Mouse (Mus musculus) retina, postnatal 1 day (tissue): ENCODE data around the gene Ccdc88c.

Source experiments
- DNase-seq: peaks from one replicate; pipeline ENCODE4 v3.0.0-alpha.2; 2012

The Ccdc88c gene

GRCm38 (mm10) chr12:101028954-101029731, at the start of gene Ccdc88c:
Gene Ccdc88c, minus strand, starts transcription at chr12:101029056.
- peak; percentile 94 for DNase-seq

GRCm38 (mm10) chr12:101077955-101078354, 49.1 kb upstream of the Ccdc88c start:
- DNase-seq = no peak

- DNase-seq = no peak
Observed at GRCm38 (mm10) chr12:101075433-101075832, 46.6 kb upstream of the Ccdc88c start.

- no peak for DNase-seq
Observed at GRCm38 (mm10) chr12:101074821-101075429, 46.1 kb upstream of the Ccdc88c start.

- no peak for DNase-seq
Observed at GRCm38 (mm10) chr12:101069813-101070212, 41.0 kb upstream of the Ccdc88c start.

- no peak for DNase-seq
Observed at GRCm38 (mm10) chr12:101066329-101066728, 37.5 kb upstream of the Ccdc88c start.

- no peak for DNase-seq
Observed at GRCm38 (mm10) chr12:101039956-101040355, 11.1 kb upstream of the Ccdc88c start.

GRCm38 (mm10) chr12:101028247-101028953, 456 bp downstream of the Ccdc88c start:
- DNase-seq = no peak

GRCm38 (mm10) chr12:101027451-101028246, 1.2 kb downstream of the Ccdc88c start:
- DNase-seq = no peak

GRCm38 (mm10) chr12:101026946-101027345, 1.9 kb downstream of the Ccdc88c start:
- peak; percentile 72 for DNase-seq

- DNase-seq = no peak
Observed at GRCm38 (mm10) chr12:101026518-101026917, 2.3 kb downstream of the Ccdc88c start.

GRCm38 (mm10) chr12:101026025-101026424, 2.8 kb downstream of the Ccdc88c start:
- DNase-seq = no peak

GRCm38 (mm10) chr12:101025379-101025778, 3.5 kb downstream of the Ccdc88c start:
- no peak for DNase-seq

GRCm38 (mm10) chr12:101024824-101025223, 4.0 kb downstream of the Ccdc88c start:
- DNase-seq = no peak

- DNase-seq = no peak
Observed at GRCm38 (mm10) chr12:101023143-101023542, 5.7 kb downstream of the Ccdc88c start.

GRCm38 (mm10) chr12:101022353-101022752, 6.5 kb downstream of the Ccdc88c start:
- no peak for DNase-seq

- DNase-seq = no peak
Observed at GRCm38 (mm10) chr12:101021484-101022226, 7.2 kb downstream of the Ccdc88c start.

- DNase-seq = peak; percentile 83
Observed at GRCm38 (mm10) chr12:101020210-101021015, 8.4 kb downstream of the Ccdc88c start.

- DNase-seq = no peak
Observed at GRCm38 (mm10) chr12:101019443-101019842, 9.4 kb downstream of the Ccdc88c start.

GRCm38 (mm10) chr12:101019031-101019430, 9.8 kb downstream of the Ccdc88c start:
- DNase-seq = no peak

GRCm38 (mm10) chr12:101017971-101018371, 10.9 kb downstream of the Ccdc88c start:
- no peak for DNase-seq
